Mouse (Mus musculus) adrenal gland, postnatal 36 days (tissue): ENCODE data around the gene Hoxa9. TPM values are rescaled to one million over a fixed set of nuclear protein-coding genes. Genes with fewer than 3 reads are reported as not detected.
A peak's percentile ranks its signal among the peaks of the same experiment; 100 is the strongest.

Experiments
- DNase-seq, 2 experiments: peaks; one replicate each; pipeline ENCODE4 v3.0.0; 2021; ENCODE audit warnings: mixed read lengths in 1 of 2
- microRNA-seq: library from miRNA; unstranded; fragments of <30 nt; microRNA quantifications from one replicate; pipeline ENCODE4 v1.2.0, GENCODE M21; 2021
- total RNA-seq, 2 experiments: library from RNA; stranded (reverse); gene quantifications; 2 replicates each; pipeline ENCODE4 v1.2.3; 2021

Gene Hoxa9
- total RNA-seq, 2 experiments from 2014 or later: 0.56 to 1.3 TPM

DNA sequence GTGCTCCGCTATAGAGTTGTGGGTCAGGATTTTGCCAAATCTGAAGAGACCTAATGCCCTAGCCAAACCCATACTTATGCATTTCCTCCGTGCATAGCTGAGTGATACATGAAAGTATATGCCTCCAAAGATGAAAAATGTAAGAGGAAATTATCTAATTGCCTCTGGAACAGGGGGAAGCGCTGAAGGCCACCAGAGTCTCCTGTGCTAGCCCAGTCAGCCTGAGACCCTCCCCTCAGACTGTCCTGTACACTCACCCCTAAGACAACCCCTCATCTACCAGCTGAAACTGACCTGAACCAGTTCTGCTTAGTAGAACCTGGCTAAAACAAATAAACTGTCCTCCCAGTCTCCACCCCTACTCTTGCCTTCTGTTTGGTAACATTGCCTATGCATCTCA is 50.2 kb downstream of the Hoxa9 start:
- no peak for DNase-seq

DNA sequence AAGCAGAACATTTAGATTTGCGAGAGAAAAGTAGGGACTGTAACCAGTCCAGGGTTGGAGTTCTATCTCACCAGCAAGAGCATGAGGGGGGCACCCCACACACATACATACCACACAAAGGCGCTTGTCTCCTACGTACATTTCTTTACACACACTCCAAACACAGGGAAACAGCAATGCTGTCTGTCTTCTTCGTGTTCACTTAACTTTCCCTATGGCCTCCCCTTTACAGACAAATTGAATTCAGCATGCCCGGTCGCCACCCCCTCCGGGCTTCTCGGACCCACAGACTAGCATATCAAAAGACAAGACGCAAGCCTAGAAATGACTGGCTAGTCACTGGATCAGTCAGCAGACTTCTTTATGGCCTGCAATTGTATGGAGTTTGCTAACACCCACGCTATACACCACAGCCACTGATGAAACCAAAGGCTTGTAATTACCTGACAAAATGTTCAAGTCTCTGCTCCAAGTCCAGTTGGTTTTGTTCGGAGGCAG is 50.6 kb downstream of the Hoxa9 start:
- DNase-seq: no peak

DNA sequence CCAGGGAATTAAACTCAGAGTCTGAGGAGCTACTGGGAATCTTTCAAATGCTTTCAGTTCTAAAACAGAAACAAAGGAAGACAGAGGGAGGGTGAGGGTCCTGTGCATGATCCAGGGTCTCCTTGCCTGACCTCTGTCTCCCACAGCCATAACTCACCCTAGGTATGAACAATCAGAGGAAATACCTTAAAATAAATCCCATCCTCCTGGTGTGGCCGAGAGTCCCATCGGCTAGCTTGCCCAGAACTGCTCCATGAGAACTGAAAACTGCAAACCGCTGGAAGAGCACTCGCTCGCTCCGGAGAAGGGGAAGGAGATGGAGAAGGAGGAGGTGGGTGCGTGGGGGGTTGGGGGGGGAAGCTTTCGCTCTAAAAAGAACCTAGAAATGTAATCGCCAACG is 51.2 kb downstream of the Hoxa9 start:
- no peak for DNase-seq

- no peak for DNase-seq
Measured at GRCm38 (mm10) chr6:52178918-52179665, 51.8 kb downstream of the Hoxa9 start.

GRCm38 (mm10) chr6:52177806-52178205 is 53.1 kb downstream of the Hoxa9 start:
- DNase-seq: no peak

- DNase-seq: no peak
Measured at GRCm38 (mm10) chr6:52177061-52177735, 53.7 kb downstream of the Hoxa9 start, which contains the start of gene 5730596B20Rik. 5730596B20Rik (plus strand) TSS chr6:52177498.

- DNase-seq: no peak
Measured at GRCm38 (mm10) chr6:52176391-52176790, 54.5 kb downstream of the Hoxa9 start.

DNA sequence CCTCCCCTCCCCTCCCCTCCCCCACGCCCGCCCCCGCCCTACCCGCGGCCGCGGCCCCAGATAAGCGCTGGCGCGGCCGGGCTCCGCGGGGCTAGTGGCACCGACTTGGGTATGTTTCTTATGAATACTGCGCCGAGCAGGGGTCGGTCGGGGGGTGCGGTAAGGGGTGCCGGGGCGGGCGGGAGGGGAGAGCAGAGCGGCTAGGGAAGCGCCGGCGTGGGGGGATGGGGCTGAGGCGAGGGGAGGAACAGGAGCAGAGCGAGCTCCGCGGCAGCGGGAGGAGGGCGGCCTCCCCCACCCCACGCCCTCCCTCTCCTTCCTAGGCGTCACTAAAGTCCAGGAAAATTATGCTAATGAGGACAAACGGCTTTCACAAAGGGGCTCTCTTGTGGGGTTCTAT is 55.0 kb downstream of the Hoxa9 start:
- DNase-seq: peak; percentile 63 to 82

- DNase-seq: peak in 1 of 2 experiments; percentile 54
Measured at GRCm38 (mm10) chr6:52174968-52175751, 55.7 kb downstream of the Hoxa9 start.

DNA sequence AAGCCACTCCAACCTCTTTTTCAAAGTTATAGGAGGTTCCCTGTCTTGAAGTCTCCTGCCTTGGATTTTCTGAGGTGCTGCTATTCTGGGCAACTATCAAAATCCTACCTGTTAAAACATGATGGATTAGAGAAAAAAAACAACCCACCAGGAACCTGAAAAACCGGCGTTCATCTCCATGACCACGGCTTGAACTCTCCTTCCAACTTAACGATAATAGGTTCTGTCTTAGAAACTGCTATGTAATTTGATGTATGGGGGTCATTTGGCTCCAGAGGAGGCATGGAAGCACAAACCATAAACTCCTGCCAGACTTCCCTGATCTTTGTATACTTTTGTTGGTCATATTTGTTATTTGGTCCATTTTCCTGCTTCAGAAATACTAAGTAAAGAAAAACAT is 57.2 kb downstream of the Hoxa9 start:
- no peak for DNase-seq

Small RNA genes within 50 kb of the gene (microRNA-seq; reads per million reads assigned to microRNA genes)
- gene Mir196b: 227 reads per million, percentile 61 among the genes with 10 or more reads in this experiment

Other genes starting within 250 kb of the Hoxa9 start
- 10 to 100 TPM; 46.8 to 50.6 TPM for gene Skap2, start 218.5 kb downstream of the Hoxa9 start, total RNA-seq
- under 1 TPM; 0.23 to 0.70 TPM for gene Hoxa1, start 72.8 kb downstream of the Hoxa9 start, total RNA-seq
- gene Hoxa2, start 66.3 kb downstream of the Hoxa9 start, total RNA-seq: 1 to 10 TPM; 1.7 to 1.9 TPM
- gene 5730596B20Rik, start 53.6 kb downstream of the Hoxa9 start, total RNA-seq: under 1 TPM; 0.10 to 0.40 TPM
- gene Hoxa4, start 39.3 kb downstream of the Hoxa9 start, total RNA-seq: 1 to 10 TPM; 2.6 to 3.1 TPM
- 10 to 100 TPM; 14.7 to 27.8 TPM for gene Hoxa5, start 26.5 kb downstream of the Hoxa9 start, total RNA-seq
- 1 to 10 TPM; 2.5 to 4.6 TPM for gene Hoxa6, start 22.4 kb downstream of the Hoxa9 start, total RNA-seq
- gene Hoxa3, start 17.8 kb downstream of the Hoxa9 start, total RNA-seq: 1 to 10 TPM; 3.7 TPM
- gene Gm28308, start 17.8 kb downstream of the Hoxa9 start, total RNA-seq: 1 to 10 TPM; 1.5 to 2.8 TPM
- gene Hoxa7, start 9.2 kb downstream of the Hoxa9 start, total RNA-seq: 10 to 100 TPM; 19.1 to 20.1 TPM
- under 1 TPM; 0.20 to 0.30 TPM for gene Hoxa10, start 9.8 kb upstream of the Hoxa9 start, total RNA-seq
- not detected for gene Hoxa11, start 14.7 kb upstream of the Hoxa9 start, total RNA-seq
- not detected for gene Hoxa13, start 29.8 kb upstream of the Hoxa9 start, total RNA-seq
- gene Evx1, start 82.4 kb upstream of the Hoxa9 start, total RNA-seq: not detected